Mouse (Mus musculus) ES-Bruce4 (cell line): ENCODE data around the gene Rbm6. TPM values are rescaled to one million over a fixed set of nuclear protein-coding genes. Genes with fewer than 3 reads are reported as not detected.
A peak's percentile ranks its signal among the peaks of the same experiment; 100 is the strongest.

ENCODE experiments used
- H3K27ac ChIP-seq: 2 replicates; pipeline ENCODE4 v1.5.1; 2012; ENCODE audit warnings: low read length, inconsistent platforms; ENCODE audit not compliant: insufficient read depth
- H3K27me3 ChIP-seq: 2 replicates; pipeline ENCODE4 v1.6.1; 2012; ENCODE audit warnings: mild to moderate bottlenecking, low read length, inconsistent platforms; ENCODE audit not compliant: control insufficient read depth, poor library complexity, insufficient read depth, severe bottlenecking
- H3K36me3 ChIP-seq: 2 replicates; pipeline ENCODE4 v1.6.1; 2012; ENCODE audit warnings: inconsistent platforms, mild to moderate bottlenecking, low read length, moderate library complexity; ENCODE audit not compliant: control insufficient read depth, poor library complexity, insufficient read depth, severe bottlenecking
- H3K4me1 ChIP-seq: one replicate; pipeline ENCODE4 v1.8.1; 2011; ENCODE audit warnings: low read length; ENCODE audit not compliant: control insufficient read depth, insufficient read depth
- H3K4me3 ChIP-seq: 2 replicates; pipeline ENCODE4 v1.5.1; 2011; ENCODE audit warnings: low read depth, mild to moderate bottlenecking, low read length
- H3K9ac ChIP-seq: 2 replicates; pipeline ENCODE4 v1.6.1; 2012; ENCODE audit warnings: low read depth, mild to moderate bottlenecking, inconsistent platforms; ENCODE audit not compliant: poor library complexity, severe bottlenecking
- H3K9me3 ChIP-seq: replicated peaks from 2 replicates; pipeline ENCODE4 v1.6.1; 2012; ENCODE audit warnings: mild to moderate bottlenecking, low read length, inconsistent platforms; ENCODE audit not compliant: control insufficient read depth, poor library complexity, insufficient read depth, severe bottlenecking
- CTCF ChIP-seq: IDR thresholded peaks from one replicate; pipeline ENCODE4 v1.8.1; 2011; ENCODE audit warnings: low read depth, low read length
- EP300 ChIP-seq: IDR thresholded peaks from 2 replicates; pipeline ENCODE4 v1.6.1; 2011; ENCODE audit warnings: low read depth, low read length; ENCODE audit not compliant: insufficient read depth
- POLR2A ChIP-seq: IDR thresholded peaks from one replicate; pipeline ENCODE4 v1.8.1; 2011; ENCODE audit warnings: low read length; ENCODE audit not compliant: insufficient read depth
- polyA plus RNA-seq: library from polyadenylated mRNA; stranded (reverse); fragments of >200 nt; gene quantifications from 2 replicates; pipeline ENCODE4 v1.2.4, GENCODE M21; 2011; ENCODE audit warnings: low read depth; ENCODE audit not compliant: missing spikeins, insufficient read depth, insufficient read length

Rbm6 gene
- polyA plus RNA-seq, 1 experiment = 130 TPM

GRCm38 (mm10) chr9:107890260-107890659 lies 17.2 kb upstream of the Rbm6 start:
- TF ChIP-seq POLR2A (no peak), CTCF (no peak), EP300 (no peak)
- H3K9me3 ChIP-seq = no peaks in the 10 kb centered on the region
- no peak overlapping the region for H3K9ac ChIP-seq
- H3K4me1 ChIP-seq = no peaks in the 10 kb centered on the region
- H3K27ac ChIP-seq = no peak overlapping the region
- H3K36me3 ChIP-seq = no peaks in the 10 kb centered on the region
- no peak overlapping the region for H3K4me3 ChIP-seq
- no peaks in the 10 kb centered on the region for H3K27me3 ChIP-seq

- Histone ChIP-seq H3K4me3 (peak overlapping the region; percentile 73), H3K9me3 (no peaks in the 10 kb centered on the region), H3K4me1 (no peaks in the 10 kb centered on the region), H3K27ac (no peak overlapping the region), H3K9ac (peak overlapping the region; percentile 16), H3K36me3 (no peaks in the 10 kb centered on the region), H3K27me3 (no peaks in the 10 kb centered on the region)
- TF ChIP-seq EP300 (no peak), CTCF (no peak), POLR2A (no peak)
Measured at GRCm38 (mm10) chr9:107888267-107888850, 15.3 kb upstream of the Rbm6 start.

GRCm38 (mm10) chr9:107887804-107888266 lies 14.8 kb upstream of the Rbm6 start, which contains the start of gene Mon1a:
Gene Mon1a (plus strand): TSS chr9:107888151.
- Histone ChIP-seq H3K36me3 (no peaks in the 10 kb centered on the region), H3K9ac (peak within 1 kb of the TSS; percentile 16), H3K4me3 (peak within 1 kb of the TSS; percentile 73), H3K4me1 (no peaks in the 10 kb centered on the region), H3K27me3 (no peaks in the 10 kb centered on the region), H3K27ac (no peak within 1 kb of the TSS), H3K9me3 (no peaks in the 10 kb centered on the region)
- TF ChIP-seq POLR2A = no peak
- no peak for TF ChIP-seq EP300
- TF ChIP-seq CTCF = no peak

GRCm38 (mm10) chr9:107880411-107880810 lies 7.4 kb upstream of the Rbm6 start:
- no peak overlapping the region for H3K27ac ChIP-seq
- H3K4me3 ChIP-seq = no peak overlapping the region
- H3K36me3 ChIP-seq = no peaks in the 10 kb centered on the region
- H3K4me1 ChIP-seq = no peaks in the 10 kb centered on the region
- TF ChIP-seq EP300 (no peak), POLR2A (no peak), CTCF (no peak)
- H3K27me3 ChIP-seq = no peaks in the 10 kb centered on the region
- no peak overlapping the region for H3K9ac ChIP-seq
- H3K9me3 ChIP-seq = no peaks in the 10 kb centered on the region

GRCm38 (mm10) chr9:107872350-107873098 lies 513 bp downstream of the Rbm6 start:
- H3K27ac ChIP-seq = peak overlapping the region; percentile 51

GRCm38 (mm10) chr9:107866081-107866480 lies 7.0 kb downstream of the Rbm6 start:
- H3K27me3 ChIP-seq = no peaks in the 10 kb centered on the region
- TF ChIP-seq CTCF = no peak
- H3K9ac ChIP-seq = no peak overlapping the region
- peaks cover 8% of the 10 kb centered on the region for H3K9me3 ChIP-seq
- peaks cover 10% of the 10 kb centered on the region for H3K36me3 ChIP-seq
- H3K27ac ChIP-seq = no peak overlapping the region
- no peak overlapping the region for H3K4me3 ChIP-seq
- H3K4me1 ChIP-seq = no peaks in the 10 kb centered on the region

More at GRCm38 (mm10) chr9:107872350-107873098, 513 bp downstream of the Rbm6 start:
- Histone ChIP-seq H3K9me3 (no peaks in the 10 kb centered on the region), H3K36me3 (peaks cover 5% of the 10 kb centered on the region; the same call in 1 of the 2 replicates), H3K9ac (peak overlapping the region; percentile 97), H3K27me3 (no peaks in the 10 kb centered on the region), H3K4me3 (peak overlapping the region; percentile 100), H3K4me1 (no peaks in the 10 kb centered on the region)
- TF ChIP-seq EP300 = no peak
- TF ChIP-seq CTCF = no peak
- TF ChIP-seq POLR2A = peak; percentile 19
